Mouse (Mus musculus) adrenal gland, postnatal 0 days (tissue): Measurements from ENCODE around the gene Sorl1. TPM values are rescaled to one million over a fixed set of nuclear protein-coding genes. Genes with fewer than 3 reads are reported as not detected.

ENCODE experiments used
- polyA plus RNA-seq: library from polyadenylated mRNA; unstranded; fragments of >200 nt; fragmentation: Nextera tagmentation; extraction: Ambion mirVana; gene quantifications from 2 replicates; pipeline ENCODE4 v1.2.1, GENCODE M21; 2015

The Sorl1 gene
- polyA plus RNA-seq, result 2.0 and 3.3 TPM in 2 replicates

DNA sequence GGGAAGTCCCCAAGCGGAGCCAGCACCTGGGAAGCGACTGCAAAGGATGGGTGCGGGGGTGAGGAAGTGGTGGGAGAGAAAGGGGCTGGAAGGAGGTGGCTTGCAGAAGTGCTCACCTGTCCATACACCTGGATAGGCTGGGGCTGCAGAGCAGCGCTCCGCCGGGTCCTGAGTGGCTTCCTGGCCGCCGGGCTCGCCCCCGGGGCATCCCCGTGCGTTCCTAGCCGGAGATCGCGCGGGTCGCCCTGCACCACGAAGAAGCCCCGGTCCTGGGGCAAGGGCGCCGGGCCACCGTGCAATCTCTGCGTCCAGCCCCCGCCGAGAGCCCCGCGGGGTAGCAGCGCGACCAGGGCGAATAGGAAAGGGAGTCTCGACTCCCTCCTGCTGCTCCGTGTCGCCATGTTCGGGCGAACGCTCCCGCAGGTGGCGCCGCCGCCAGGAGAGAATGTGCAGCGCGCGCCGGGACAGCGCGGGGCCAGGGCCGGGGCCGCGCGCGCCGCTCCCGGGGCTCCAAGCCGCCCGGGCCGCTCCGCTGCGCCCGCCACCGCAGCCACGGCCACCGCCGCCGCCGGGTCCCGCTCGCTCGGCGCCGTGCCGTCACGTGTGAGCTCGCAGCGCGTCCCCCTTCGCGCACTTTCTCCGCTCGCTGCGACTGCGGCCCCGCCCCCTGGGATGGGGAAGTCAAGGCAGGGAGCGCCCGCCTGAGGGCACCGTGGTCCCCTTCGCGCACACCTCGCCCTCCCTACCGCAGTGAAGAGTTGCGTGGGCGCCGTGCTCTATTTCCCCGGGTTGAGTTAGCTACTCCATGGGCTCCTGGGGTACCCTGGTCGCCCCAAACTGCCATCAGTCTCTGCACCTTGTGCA, at the start of gene Sorl1:
Sorl1 (minus strand) TSS at position 585 of the 864 bp plus-strand sequence.

Other genes with a start within 250 kb of the Sorl1 start
- gene Sc5d, start 140.0 kb upstream of the Sorl1 start, polyA plus RNA-seq, result 32.1 and 36.8 TPM in 2 replicates